Mouse (Mus musculus) kidney, embryonic 16.5 days (tissue): ENCODE measurements around the gene Alg12. TPM values are rescaled to one million over a fixed set of nuclear protein-coding genes. Genes with fewer than 3 reads are reported as not detected.

ENCODE experiments used
- ATAC-seq: fragments of 200-750 bp; cut with Nextera tagmentation; 2 replicates; pipeline ENCODE4 v1.8.0; 2017; ENCODE audit warnings: moderate TSS enrichment; ENCODE audit not compliant: low FRiP score, low TSS enrichment
- H3K27ac ChIP-seq: fragments of 300-500 bp; sonication (generic); 2 replicates; pipeline ENCODE4 v1.5.1; 2014; ENCODE audit warnings: low read length
- H3K27me3 ChIP-seq: fragments of 300-500 bp; sonication (generic); 2 replicates; pipeline ENCODE4 v1.6.1; 2014; ENCODE audit warnings: low read length, control low read depth, mixed read lengths; ENCODE audit not compliant: insufficient read depth
- H3K36me3 ChIP-seq: fragments of 300-500 bp; sonication (generic); 2 replicates; pipeline ENCODE4 v1.6.1; 2014; ENCODE audit warnings: low read length, control low read depth, mixed read lengths; ENCODE audit not compliant: insufficient read depth
- H3K4me1 ChIP-seq: fragments of 300-500 bp; sonication (generic); 2 replicates; pipeline ENCODE4 v1.6.1; 2014; ENCODE audit warnings: low read length, control low read depth, mixed read lengths; ENCODE audit not compliant: insufficient read depth
- H3K4me2 ChIP-seq: fragments of 300-500 bp; sonication (generic); replicated peaks from 2 replicates; pipeline ENCODE4 v1.6.1; 2014; ENCODE audit warnings: low read depth, low read length
- H3K4me3 ChIP-seq: fragments of 300-500 bp; sonication (generic); 2 replicates; pipeline ENCODE4 v1.5.1; 2014; ENCODE audit warnings: mild to moderate bottlenecking, low read length
- H3K9ac ChIP-seq: fragments of 300-500 bp; sonication (generic); replicated peaks from 2 replicates; pipeline ENCODE4 v1.6.1; 2014; ENCODE audit warnings: low read length
- H3K9me3 ChIP-seq: fragments of 300-500 bp; sonication (generic); 2 replicates; pipeline ENCODE4 v1.6.1; 2016; ENCODE audit warnings: low read length, control low read depth
- WGBS: fragments of 180-500 bp; shearing (Covaris S2); extraction: QIAGEN DNeasy Blood & Tissue Kit; methylation state at CpG from one replicate; pipeline ENCODE4 v1.1.7; 2014; 5-methylcytosine and 5-hydroxymethylcytosine counted together
- polyA plus RNA-seq: library from polyadenylated mRNA; unstranded; fragments of >200 nt; fragmentation: Nextera tagmentation; extraction: Ambion mirVana; gene quantifications from 2 replicates; pipeline ENCODE4 v1.2.1, GENCODE M21; 2015

Gene Alg12
- polyA plus RNA-seq, 1 experiment from 2014 or later: 16.9 TPM

- H3K4me2 ChIP-seq: no peak overlapping the region
- no peaks in the 10 kb centered on the region for H3K27me3 ChIP-seq
- peaks cover 21% of the 10 kb centered on the region for H3K4me1 ChIP-seq
- H3K27ac ChIP-seq: no peak overlapping the region
- H3K9ac ChIP-seq: 0 out of 2 replicates have a peak overlapping the region, but pooled peaks have one; percentile 16
- no peaks in the 10 kb centered on the region for H3K9me3 ChIP-seq
- WGBS: 32% methylated on average over 8 of the region's 8 CpGs
- H3K4me3 ChIP-seq: no peak overlapping the region
- peak; percentile 14; the same call in 1 of the 2 replicates for ATAC-seq
- no peaks in the 10 kb centered on the region for H3K36me3 ChIP-seq
These were observed 24.5 kb upstream of the Alg12 start for GRCm38 (mm10) chr15:88843486-88844097.

DNA sequence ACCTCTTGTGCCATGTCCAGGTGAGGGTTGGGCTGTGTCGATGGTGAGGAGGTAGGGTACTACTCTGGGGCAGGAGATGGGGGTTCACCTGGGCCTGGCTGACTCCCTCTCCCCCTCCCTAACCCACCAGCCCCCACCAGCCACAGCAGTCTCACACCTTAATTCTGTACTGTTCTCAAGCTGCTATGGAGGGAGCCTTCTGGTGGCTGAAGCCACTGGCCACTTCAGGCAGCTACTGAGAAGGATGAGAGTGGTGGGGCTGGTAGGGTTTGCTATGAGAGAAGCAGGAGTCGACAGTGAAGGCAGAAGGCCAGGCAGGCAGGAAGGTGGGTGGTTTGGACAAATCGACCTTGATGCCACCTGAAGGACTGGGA is 23.2 kb upstream of the Alg12 start:
- peaks cover 27% of the 10 kb centered on the region for H3K4me1 ChIP-seq
- H3K4me3 ChIP-seq: no peak overlapping the region
- no peak overlapping the region for H3K27ac ChIP-seq
- H3K36me3 ChIP-seq: no peaks in the 10 kb centered on the region
- no peak for ATAC-seq
- H3K27me3 ChIP-seq: no peaks in the 10 kb centered on the region
- WGBS: 75% methylated on average over 3 of the region's 3 CpGs
- H3K9me3 ChIP-seq: no peaks in the 10 kb centered on the region
- no peak overlapping the region for H3K9ac ChIP-seq
- H3K4me2 ChIP-seq: no peak overlapping the region

DNA sequence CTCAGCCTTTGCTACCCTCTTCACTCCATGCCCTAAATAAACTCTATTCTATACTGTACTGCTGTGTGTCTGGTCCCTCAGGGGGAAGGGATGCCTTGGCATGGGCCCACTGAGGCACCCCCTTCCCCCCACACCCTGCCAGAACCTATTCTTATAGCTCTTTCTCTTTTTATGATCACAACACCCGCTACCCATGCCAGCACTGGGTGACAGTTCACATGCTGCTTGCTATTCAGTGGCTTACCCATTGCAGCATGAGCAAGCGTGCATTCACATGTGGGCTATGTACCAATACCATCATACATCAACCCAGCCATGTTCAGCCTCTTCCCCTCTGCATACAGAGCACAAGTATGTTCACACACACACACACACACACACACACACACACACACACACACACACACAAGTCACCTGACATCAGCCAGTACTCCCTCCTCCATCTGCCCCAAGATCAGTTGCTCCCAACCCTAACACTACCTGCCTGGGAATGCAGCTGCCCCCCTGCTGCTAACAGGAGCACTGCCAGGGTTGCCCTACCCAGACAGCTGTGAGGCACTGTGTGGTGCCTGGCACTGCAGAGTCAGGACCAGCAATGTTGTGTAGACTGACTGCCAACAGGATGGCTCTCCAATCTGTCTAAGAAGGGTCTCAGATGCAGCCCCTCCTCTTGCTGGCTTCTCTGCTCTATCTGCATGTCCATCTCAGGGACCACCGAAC is 22.6 kb upstream of the Alg12 start:
- Histone ChIP-seq H3K9me3 (no peaks in the 10 kb centered on the region), H3K4me1 (peaks cover 30% of the 10 kb centered on the region), H3K27me3 (no peaks in the 10 kb centered on the region), H3K9ac (no peak overlapping the region), H3K27ac (no peak overlapping the region), H3K36me3 (no peaks in the 10 kb centered on the region), H3K4me3 (no peak overlapping the region), H3K4me2 (no peak overlapping the region)
- 77% methylated on average over 3 of the region's 3 CpGs for WGBS
- no peak for ATAC-seq

DNA sequence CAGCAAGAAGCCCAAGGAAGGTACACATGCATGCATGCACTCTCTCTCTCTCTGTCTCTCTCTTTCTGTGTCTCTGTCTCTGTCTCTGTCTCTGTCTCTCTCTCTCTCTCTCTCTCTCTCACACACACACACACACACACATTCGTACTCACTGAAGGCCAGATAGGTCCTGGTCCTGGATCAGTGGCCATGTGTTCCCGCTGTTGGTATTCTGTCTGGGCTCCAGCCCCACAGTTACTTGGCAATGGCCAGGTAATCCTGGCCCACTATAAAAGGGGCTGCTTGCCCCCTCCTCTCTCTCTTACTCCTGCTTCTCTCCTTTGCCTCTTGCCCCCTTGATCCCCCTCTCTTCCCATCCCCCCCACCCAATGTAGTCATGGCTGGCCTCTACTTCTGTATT is 22.0 kb upstream of the Alg12 start:
- Histone ChIP-seq H3K27me3 (no peaks in the 10 kb centered on the region), H3K9ac (no peak overlapping the region), H3K9me3 (no peaks in the 10 kb centered on the region), H3K4me1 (peaks cover 30% of the 10 kb centered on the region), H3K36me3 (no peaks in the 10 kb centered on the region), H3K27ac (no peak overlapping the region), H3K4me2 (no peak overlapping the region), H3K4me3 (no peak overlapping the region)
- WGBS: 94% methylated on average over 2 of the region's 2 CpGs
- no peak for ATAC-seq

- Histone ChIP-seq H3K36me3 (no peaks in the 10 kb centered on the region), H3K9ac (peak overlapping the region; percentile 39; the same call in 1 of the 2 replicates), H3K27me3 (no peaks in the 10 kb centered on the region), H3K9me3 (no peaks in the 10 kb centered on the region), H3K4me3 (no peak overlapping the region), H3K27ac (peak overlapping the region; percentile 88), H3K4me1 (peaks cover 30% of the 10 kb centered on the region), H3K4me2 (no peak overlapping the region)
- no peak for ATAC-seq
- WGBS: 59% methylated on average over 10 of the region's 10 CpGs
These were observed 21.0 kb upstream of the Alg12 start for GRCm38 (mm10) chr15:88840126-88840525.

GRCm38 (mm10) chr15:88839271-88839670 is 20.2 kb upstream of the Alg12 start:
- WGBS: 32% methylated on average over 9 of the region's 9 CpGs
- Histone ChIP-seq H3K9me3 (no peaks in the 10 kb centered on the region), H3K4me1 (peaks cover 30% of the 10 kb centered on the region), H3K4me3 (no peak overlapping the region), H3K36me3 (no peaks in the 10 kb centered on the region), H3K27ac (peak overlapping the region; percentile 88), H3K27me3 (no peaks in the 10 kb centered on the region), H3K4me2 (0 out of 2 replicates have a peak overlapping the region, but pooled peaks have one; percentile 12), H3K9ac (peak overlapping the region; percentile 39)
- ATAC-seq: peak; percentile 72

DNA sequence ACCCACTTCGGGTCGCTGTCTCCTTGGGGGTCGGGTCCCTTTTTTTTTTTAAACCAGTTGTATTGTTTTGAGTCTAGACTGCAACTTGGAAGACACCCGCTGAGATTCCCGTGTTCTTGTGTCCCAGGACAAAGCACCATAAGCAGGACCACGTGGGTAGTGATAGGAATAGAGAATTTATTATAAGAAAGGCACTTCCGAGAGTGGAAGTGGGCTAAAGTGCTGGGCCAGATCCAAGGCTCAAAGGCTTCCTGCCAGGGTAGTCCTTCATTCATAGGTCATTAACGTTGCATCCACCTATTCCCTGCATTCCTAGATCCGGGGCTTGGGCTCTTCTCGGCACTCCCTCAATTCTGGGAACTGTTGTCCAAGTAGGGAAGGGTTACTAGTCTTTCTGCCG is 18.9 kb upstream of the Alg12 start:
- WGBS: 1% methylated on average over 11 of the region's 11 CpGs
- Histone ChIP-seq H3K9me3 (no peaks in the 10 kb centered on the region), H3K4me1 (peaks cover 23% of the 10 kb centered on the region), H3K4me3 (peak overlapping the region; percentile 51), H3K4me2 (peak overlapping the region; percentile 95), H3K27ac (0 out of 2 replicates have a peak overlapping the region, but pooled peaks have one; percentile 18), H3K36me3 (no peaks in the 10 kb centered on the region), H3K27me3 (no peaks in the 10 kb centered on the region), H3K9ac (peak overlapping the region; percentile 63)
- no peak for ATAC-seq

DNA sequence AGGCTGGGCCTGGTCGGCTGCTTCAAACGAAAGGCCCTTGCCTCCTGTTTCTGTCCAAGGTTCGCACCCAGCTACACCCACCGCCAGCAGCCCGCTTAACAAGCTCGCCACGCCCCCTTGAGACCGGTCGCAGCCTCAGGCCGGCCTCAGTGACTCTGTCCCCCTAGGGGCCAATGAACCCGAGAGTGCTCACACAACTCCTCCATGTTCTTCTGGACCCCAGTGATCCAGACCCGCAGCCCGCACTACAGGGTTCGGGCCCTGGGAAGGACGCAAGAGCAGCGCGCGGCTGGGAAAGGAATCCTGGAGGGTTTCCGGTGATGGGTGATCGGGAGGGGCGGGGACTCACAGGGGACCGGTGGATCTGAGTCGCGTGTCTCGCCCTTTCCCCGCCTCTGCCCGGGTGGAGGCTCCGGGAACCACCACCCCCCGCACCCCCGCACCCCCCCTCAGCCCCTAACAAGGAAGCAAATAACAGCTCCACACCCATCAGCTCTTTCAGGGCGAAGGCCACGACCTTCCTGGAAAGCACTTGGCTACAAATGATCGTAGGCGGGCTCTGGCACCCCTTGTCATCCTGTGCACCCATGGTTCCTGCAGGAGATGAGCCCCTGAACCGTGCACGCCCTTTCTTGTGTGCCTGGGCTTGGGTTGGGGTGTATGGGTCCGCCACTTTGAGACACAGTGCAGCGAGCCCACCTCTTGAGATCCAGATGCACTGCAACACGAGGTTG is 18.2 kb upstream of the Alg12 start:
- peak; percentile 47 for ATAC-seq
- H3K9ac ChIP-seq: peak overlapping the region; percentile 63
- H3K4me1 ChIP-seq: peaks cover 23% of the 10 kb centered on the region
- peak overlapping the region; percentile 95 for H3K4me2 ChIP-seq
- H3K27ac ChIP-seq: peak overlapping the region; percentile 18; the same call in 1 of the 2 replicates
- H3K4me3 ChIP-seq: peak overlapping the region; percentile 51
- no peaks in the 10 kb centered on the region for H3K27me3 ChIP-seq
- WGBS: under 1% methylated on average over 39 of the region's 39 CpGs
- no peaks in the 10 kb centered on the region for H3K36me3 ChIP-seq
- H3K9me3 ChIP-seq: no peaks in the 10 kb centered on the region

DNA sequence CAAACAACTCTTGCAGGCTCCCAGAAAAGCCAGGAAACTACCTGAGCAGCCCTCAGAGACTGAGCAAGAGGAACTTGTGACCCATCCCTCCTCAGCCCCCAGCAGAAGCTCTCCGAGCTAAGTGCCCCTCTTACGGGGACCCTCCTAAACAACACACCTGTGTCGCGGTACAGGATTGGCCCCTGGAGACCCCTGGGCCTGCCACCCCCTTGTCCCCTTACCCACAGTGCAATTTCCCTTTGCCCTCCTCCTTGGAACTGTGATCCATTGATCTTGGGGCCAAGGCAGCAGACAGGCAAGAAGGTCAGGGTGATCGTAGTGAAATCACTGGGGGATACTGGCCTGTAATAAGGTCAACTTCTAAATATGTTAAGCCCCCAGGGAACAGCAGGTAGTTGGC is 17.5 kb upstream of the Alg12 start:
- WGBS: 59% methylated on average over 5 of the region's 5 CpGs
- no peak overlapping the region for H3K27ac ChIP-seq
- H3K4me2 ChIP-seq: peak overlapping the region; percentile 95; the same call in 1 of the 2 replicates
- H3K27me3 ChIP-seq: no peaks in the 10 kb centered on the region
- ATAC-seq: no peak
- no peak overlapping the region for H3K9ac ChIP-seq
- H3K4me1 ChIP-seq: peaks cover 28% of the 10 kb centered on the region
- H3K4me3 ChIP-seq: no peak overlapping the region
- no peaks in the 10 kb centered on the region for H3K36me3 ChIP-seq
- no peaks in the 10 kb centered on the region for H3K9me3 ChIP-seq
